Mouse (Mus musculus) midbrain, embryonic 15.5 days (tissue): ENCODE measurements around the gene Prickle4. TPM values are rescaled to one million over a fixed set of nuclear protein-coding genes. Genes with fewer than 3 reads are reported as not detected.
A peak's percentile ranks its signal among the peaks of the same experiment; 100 is the strongest.

ENCODE experiments used
- ATAC-seq: fragments of 200-750 bp; cut with Nextera tagmentation; replicated peaks from 2 replicates; pipeline ENCODE4 v1.8.0; 2017; ENCODE audit warnings: moderate TSS enrichment
- H3K27ac ChIP-seq: fragments of 300-500 bp; sonication (generic); 2 replicates; pipeline ENCODE4 v1.5.1; 2015; ENCODE audit warnings: mild to moderate bottlenecking, inconsistent platforms
- H3K27me3 ChIP-seq: fragments of 300-500 bp; sonication (generic); replicated peaks from 2 replicates; pipeline ENCODE4 v1.6.1; 2015; ENCODE audit warnings: inconsistent platforms
- H3K36me3 ChIP-seq: fragments of 300-500 bp; sonication (generic); replicated peaks from 2 replicates; pipeline ENCODE4 v1.6.1; 2015; ENCODE audit warnings: inconsistent platforms
- H3K4me1 ChIP-seq: fragments of 300-500 bp; sonication (generic); 2 replicates; pipeline ENCODE4 v1.6.1; 2015; ENCODE audit warnings: inconsistent platforms
- H3K4me2 ChIP-seq: fragments of 300-500 bp; sonication (generic); 2 replicates; pipeline ENCODE4 v1.6.1; 2015; ENCODE audit warnings: inconsistent platforms, mild to moderate bottlenecking, moderate library complexity
- H3K4me3 ChIP-seq: fragments of 300-500 bp; sonication (generic); 2 replicates; pipeline ENCODE4 v1.5.1; 2015; ENCODE audit warnings: mild to moderate bottlenecking, inconsistent platforms
- H3K9ac ChIP-seq: fragments of 300-500 bp; sonication (generic); 2 replicates; pipeline ENCODE4 v1.6.1; 2015; ENCODE audit warnings: mild to moderate bottlenecking, inconsistent platforms
- H3K9me3 ChIP-seq: fragments of 300-500 bp; sonication (generic); 2 replicates; pipeline ENCODE4 v1.6.1; 2016; ENCODE audit warnings: inconsistent platforms
- WGBS: fragments of 180-500 bp; shearing (Covaris S2); methylation state at CpG from one replicate; pipeline ENCODE4 v1.1.7; 2015; ENCODE audit warnings: mixed read lengths; 5-methylcytosine and 5-hydroxymethylcytosine counted together
- polyA plus RNA-seq: library from polyadenylated mRNA; unstranded; fragments of >200 nt; fragmentation: Nextera tagmentation; extraction: Ambion mirVana; gene quantifications from 2 replicates; pipeline ENCODE4 v1.2.1, GENCODE M21; 2015

Prickle4 gene
- polyA plus RNA-seq, 1 experiment from 2014 or later: 0.80 TPM

GRCm38 (mm10) chr17:47730633-47731575 lies 36.4 kb upstream of the Prickle4 start:
- 49% methylated on average over 24 of the region's 24 CpGs for WGBS
- no peaks in the 10 kb centered on the region for H3K36me3 ChIP-seq
- no peaks in the 10 kb centered on the region for H3K9me3 ChIP-seq
- no peaks in the 10 kb centered on the region for H3K4me1 ChIP-seq
- H3K4me3 ChIP-seq: no peak overlapping the region
- no peak for ATAC-seq
- no peaks in the 10 kb centered on the region for H3K27me3 ChIP-seq
- H3K4me2 ChIP-seq: no peak overlapping the region
- no peak overlapping the region for H3K9ac ChIP-seq
- no peak overlapping the region for H3K27ac ChIP-seq

GRCm38 (mm10) chr17:47726566-47726965 lies 32.0 kb upstream of the Prickle4 start, which contains the start of gene Pgc:
Gene Pgc, plus strand, starts transcription at chr17:47726842.
- no peak within 1 kb of the TSS for H3K4me3 ChIP-seq
- H3K36me3 ChIP-seq: no peaks in the 10 kb centered on the region
- WGBS: 83% methylated on average over 11 of the region's 11 CpGs
- ATAC-seq: no peak
- H3K27me3 ChIP-seq: no peaks in the 10 kb centered on the region
- no peaks in the 10 kb centered on the region for H3K9me3 ChIP-seq
- H3K27ac ChIP-seq: no peak within 1 kb of the TSS
- H3K4me1 ChIP-seq: no peaks in the 10 kb centered on the region
- no peak within 1 kb of the TSS for H3K9ac ChIP-seq
- H3K4me2 ChIP-seq: no peak within 1 kb of the TSS

- no peaks in the 10 kb centered on the region for H3K4me1 ChIP-seq
- H3K9me3 ChIP-seq: no peaks in the 10 kb centered on the region
- no peaks in the 10 kb centered on the region for H3K27me3 ChIP-seq
- 86% methylated on average over 4 of the region's 4 CpGs for WGBS
- ATAC-seq: no peak
- no peak overlapping the region for H3K27ac ChIP-seq
- no peak overlapping the region for H3K9ac ChIP-seq
- no peak overlapping the region for H3K4me3 ChIP-seq
- H3K4me2 ChIP-seq: no peak overlapping the region
- no peaks in the 10 kb centered on the region for H3K36me3 ChIP-seq
Measured at GRCm38 (mm10) chr17:47721183-47721582, 26.6 kb upstream of the Prickle4 start.

GRCm38 (mm10) chr17:47715037-47715436 lies 20.5 kb upstream of the Prickle4 start:
- Histone ChIP-seq H3K4me2 (no peak overlapping the region), H3K27ac (no peak overlapping the region), H3K36me3 (no peaks in the 10 kb centered on the region), H3K27me3 (no peaks in the 10 kb centered on the region), H3K4me3 (no peak overlapping the region), H3K4me1 (no peaks in the 10 kb centered on the region), H3K9ac (no peak overlapping the region), H3K9me3 (no peaks in the 10 kb centered on the region)
- 60% methylated on average over 3 of the region's 3 CpGs for WGBS
- ATAC-seq: no peak

GRCm38 (mm10) chr17:47712889-47713571 lies 18.5 kb upstream of the Prickle4 start:
- H3K4me1 ChIP-seq: no peaks in the 10 kb centered on the region
- H3K36me3 ChIP-seq: no peaks in the 10 kb centered on the region
- H3K27me3 ChIP-seq: no peaks in the 10 kb centered on the region
- H3K4me2 ChIP-seq: peak overlapping the region; percentile 24; the same call in 1 of the 2 replicates
- 0 out of 2 replicates have a peak overlapping the region, but pooled peaks have one; percentile 10 for H3K9ac ChIP-seq
- ATAC-seq: no peak
- no peaks in the 10 kb centered on the region for H3K9me3 ChIP-seq
- H3K27ac ChIP-seq: no peak overlapping the region
- H3K4me3 ChIP-seq: no peak overlapping the region
- WGBS: 46% methylated on average over 22 of the region's 22 CpGs

- Histone ChIP-seq H3K4me2 (no peak overlapping the region), H3K9me3 (no peaks in the 10 kb centered on the region), H3K36me3 (no peaks in the 10 kb centered on the region), H3K27ac (no peak overlapping the region), H3K4me1 (no peaks in the 10 kb centered on the region), H3K9ac (no peak overlapping the region), H3K27me3 (no peaks in the 10 kb centered on the region), H3K4me3 (no peak overlapping the region)
- whole genome bisulfite sequencing: 71% methylated on average over 6 of the region's 6 CpGs
- ATAC-seq: 0 out of 2 replicates have a peak, but pooled peaks have one; percentile 35
Measured at GRCm38 (mm10) chr17:47711883-47712282, 17.3 kb upstream of the Prickle4 start.

GRCm38 (mm10) chr17:47710036-47710435 lies 15.5 kb upstream of the Prickle4 start:
- Histone ChIP-seq H3K9ac (no peak overlapping the region), H3K4me2 (no peak overlapping the region), H3K4me1 (no peaks in the 10 kb centered on the region), H3K27me3 (no peaks in the 10 kb centered on the region), H3K4me3 (no peak overlapping the region), H3K9me3 (no peaks in the 10 kb centered on the region), H3K27ac (no peak overlapping the region), H3K36me3 (no peaks in the 10 kb centered on the region)
- WGBS: 76% methylated on average over 3 of the region's 3 CpGs
- ATAC-seq: no peak

- Histone ChIP-seq H3K27me3 (no peaks in the 10 kb centered on the region), H3K4me3 (no peak overlapping the region), H3K27ac (no peak overlapping the region), H3K9me3 (no peaks in the 10 kb centered on the region), H3K36me3 (no peaks in the 10 kb centered on the region), H3K4me1 (no peaks in the 10 kb centered on the region), H3K4me2 (no peak overlapping the region), H3K9ac (no peak overlapping the region)
- 85% methylated on average over 4 of the region's 4 CpGs for WGBS
- no peak for ATAC-seq
Measured at GRCm38 (mm10) chr17:47708972-47709371, 14.4 kb upstream of the Prickle4 start.

GRCm38 (mm10) chr17:47707961-47708360 lies 13.4 kb upstream of the Prickle4 start:
- 87% methylated on average over 3 of the region's 3 CpGs for WGBS
- H3K36me3 ChIP-seq: 0 out of 2 replicates have a peak, but pooled peaks cover 5% of the 10 kb centered on the region
- no peak overlapping the region for H3K4me3 ChIP-seq
- no peaks in the 10 kb centered on the region for H3K4me1 ChIP-seq
- H3K9me3 ChIP-seq: no peaks in the 10 kb centered on the region
- H3K4me2 ChIP-seq: no peak overlapping the region
- H3K9ac ChIP-seq: no peak overlapping the region
- no peak overlapping the region for H3K27ac ChIP-seq
- no peak for ATAC-seq
- H3K27me3 ChIP-seq: no peaks in the 10 kb centered on the region

GRCm38 (mm10) chr17:47706196-47706595 lies 11.7 kb upstream of the Prickle4 start:
- no peak overlapping the region for H3K27ac ChIP-seq
- H3K4me3 ChIP-seq: no peak overlapping the region

GRCm38 (mm10) chr17:47704692-47705091 lies 10.2 kb upstream of the Prickle4 start:
- no peak for ATAC-seq
- Histone ChIP-seq H3K27ac (no peak overlapping the region), H3K9me3 (no peaks in the 10 kb centered on the region), H3K4me2 (no peak overlapping the region), H3K9ac (no peak overlapping the region), H3K36me3 (0 out of 2 replicates have a peak, but pooled peaks cover 5% of the 10 kb centered on the region), H3K27me3 (no peaks in the 10 kb centered on the region), H3K4me1 (0 out of 2 replicates have a peak, but pooled peaks cover 6% of the 10 kb centered on the region), H3K4me3 (no peak overlapping the region)
- WGBS: 84% methylated on average over 4 of the region's 4 CpGs

More at GRCm38 (mm10) chr17:47706196-47706595, 11.7 kb upstream of the Prickle4 start:
- Histone ChIP-seq H3K4me1 (0 out of 2 replicates have a peak, but pooled peaks cover 6% of the 10 kb centered on the region), H3K4me2 (no peak overlapping the region), H3K9me3 (no peaks in the 10 kb centered on the region), H3K36me3 (0 out of 2 replicates have a peak, but pooled peaks cover 5% of the 10 kb centered on the region), H3K9ac (no peak overlapping the region), H3K27me3 (no peaks in the 10 kb centered on the region)
- ATAC-seq: no peak
- 70% methylated on average over 1 of the region's 1 CpGs for WGBS

GRCm38 (mm10) chr17:47703556-47703955 lies 9.0 kb upstream of the Prickle4 start:
- no peak overlapping the region for H3K4me2 ChIP-seq
- WGBS: 34% methylated on average over 20 of the region's 20 CpGs
- 0 out of 2 replicates have a peak, but pooled peaks cover 6% of the 10 kb centered on the region for H3K4me1 ChIP-seq
- no peaks in the 10 kb centered on the region for H3K27me3 ChIP-seq
- H3K27ac ChIP-seq: no peak overlapping the region
- no peak overlapping the region for H3K4me3 ChIP-seq
- no peak for ATAC-seq
- no peak overlapping the region for H3K9ac ChIP-seq
- H3K36me3 ChIP-seq: 0 out of 2 replicates have a peak, but pooled peaks cover 5% of the 10 kb centered on the region
- H3K9me3 ChIP-seq: no peaks in the 10 kb centered on the region
